Mouse (Mus musculus) liver, postnatal 0 days (tissue): ENCODE results near the gene Pxylp1.

Experiments
- CTCF ChIP-seq: sonication (generic); IDR thresholded peaks from 2 replicates; pipeline ENCODE4 v1.5.1; 2016; ENCODE audit warnings: antibody characterized with exemption, low read depth
- EP300 ChIP-seq: IDR thresholded peaks from 2 replicates; pipeline ENCODE4 v1.6.1; 2016; ENCODE audit warnings: antibody characterized with exemption, low read depth, mild to moderate bottlenecking

GRCm38 (mm10) chr9:96923577-96924316, 31.3 kb upstream of the Pxylp1 start:
- no peak for TF ChIP-seq CTCF
- TF ChIP-seq EP300, result no peak
